Comparison of ENCODE assay signal across 19 mouse cellular contexts in the genomic region with DNA sequence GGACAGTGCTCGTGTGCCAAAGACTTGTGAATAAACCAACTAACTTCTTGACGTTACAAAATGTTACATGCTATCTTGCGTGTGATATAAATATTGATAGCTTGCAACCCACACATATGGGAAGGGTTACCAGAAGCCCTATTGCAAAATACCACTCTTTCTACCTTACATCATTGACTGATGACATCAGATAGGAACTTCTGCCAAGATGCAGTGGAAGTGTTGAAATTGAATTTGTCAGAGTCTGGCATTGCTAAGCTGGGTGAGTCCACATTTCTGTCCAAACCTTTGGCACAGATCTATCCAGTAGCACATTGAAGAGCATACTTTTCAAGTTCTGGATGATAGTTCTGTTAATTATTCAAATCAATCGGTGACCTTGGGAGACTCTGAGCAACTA. TPM values are rescaled to one million over a fixed set of nuclear protein-coding genes. Genes with fewer than 3 reads are reported as not detected.
DNase-seq lines count a peak whose midpoint lies in the region; ATAC-seq and TF ChIP-seq lines count a peak whose summit lies in the region.
"Had no signal": no experiment of that assay in that cellular context is flagged by ENCODE, and none has a peak within 500 bp of the region (broad histone marks: within the 10 kb centered on the region; RNA-seq: fewer than 3 reads in every experiment).

No protein-coding gene starts in this region.

- WGBS in lung, adult 2 months: 59% methylated on average over 4 of the region's 4 CpGs

- no peak overlapping the region for H3K4me3 ChIP-seq in lung, adult 2 months (replicated peaks; ENCODE audit: extremely low read depth, low read depth, low read length)
- H3K4me3 ChIP-seq: erythroblast, embryonic 14.5 days; layer of hippocampus, adult 2 months had no signal

- DNase-seq in adrenal gland, adult (ENCODE audit: inconsistent age in 2 of 2, low spot score in 1 of 2): peak; percentile 3 to 88
- DNase-seq in adrenal gland, postnatal 25 days: no peak
- peak; percentile 5 to 30 for DNase-seq in lung, adult 18-20 months
- DNase-seq in lung, adult 2 months: no peak
- DNase-seq in heart, postnatal 25 days (ENCODE audit: low spot score): peak; percentile 4
- no peak for DNase-seq in frontal cortex, adult 2 months (ENCODE audit: extremely low spot score in 1 of 2, low spot score in 1 of 2)
- DNase-seq: cerebellum, adult 18-20 months; embryo, embryonic 11 days; gastrocnemius, postnatal 10 days; kidney, adult 11 months had no signal

- no peaks in the 10 kb centered on the region for H3K4me1 ChIP-seq in lung, adult 2 months (ENCODE audit: control insufficient read depth, insufficient read depth, low read length)

- no peak for TF ChIP-seq POLR2A in lung, adult 2 months (IDR thresholded peaks at IDR 0.05; ENCODE audit: borderline replicate concordance, extremely low read depth, low read depth, low read length)

- no peak for TF ChIP-seq CTCF in lung, adult 2 months (IDR thresholded peaks at IDR 0.05; ENCODE audit: insufficient read depth, low read length)

- intact Hi-C loops in heart, postnatal 25 days (cut with DNase I): no loop called here

- no peak for ATAC-seq in activated CD4-positive, CD25-positive, alpha-beta regulatory T cell, adult 4 months
- ATAC-seq in CD4-positive, CD25-positive, alpha-beta regulatory T cell, adult 4 months: no peak

RNA-seq across cellular contexts. Expression of gene Epgn, which starts 9.4 kb away (rescaled TPM):
- total RNA-seq in adrenal gland, postnatal 25 days (2021): not detected in 2 replicates
- polyA plus RNA-seq in lung, adult 2 months (2012; rRNA removed): not detected in 2 replicates
- total RNA-seq in heart, postnatal 25 days (2021): under 1 TPM; 0.36 to 0.44 TPM
- polyA plus RNA-seq in activated CD4-positive, CD25-positive, alpha-beta regulatory T cell, adult 4 months (2017; shearing (Covaris generic)): not detected
- polyA plus RNA-seq in frontal cortex, adult 2 months (2012; rRNA removed): 0.04 and 0.08 TPM in 2 replicates
- polyA plus RNA-seq in CD4-positive, CD25-positive, alpha-beta regulatory T cell, adult 4 months (2017; shearing (Covaris generic)): not detected
- total RNA-seq: adrenal gland, postnatal 36 days; MEL had no signal
- polyA plus RNA-seq: erythroblast, embryonic 14.5 days; macrophage; stomach, embryonic 16.5 days had no signal

RNA-seq across cellular contexts. Expression of gene Ereg, which starts 37.8 kb away (rescaled TPM):
- total RNA-seq in adrenal gland, postnatal 25 days (2021): not detected in 2 replicates
- polyA plus RNA-seq in lung, adult 2 months (2012; rRNA removed): 0.02 and 1.2 TPM in 2 replicates
- under 1 TPM in 1 of 2 experiments, not detected in 1; 0.06 TPM for total RNA-seq in heart, postnatal 25 days (2021)
- polyA plus RNA-seq in activated CD4-positive, CD25-positive, alpha-beta regulatory T cell, adult 4 months (2017; shearing (Covaris generic)): not detected
- polyA plus RNA-seq in frontal cortex, adult 2 months (2012; rRNA removed): not detected in 2 replicates
- polyA plus RNA-seq in CD4-positive, CD25-positive, alpha-beta regulatory T cell, adult 4 months (2017; shearing (Covaris generic)): not detected
- total RNA-seq: adrenal gland, postnatal 36 days; layer of hippocampus, adult 2 months; left cerebral cortex, postnatal 36 days; MEL had no signal
- polyA plus RNA-seq: erythroblast, embryonic 14.5 days; macrophage had no signal

Comparison
In these comparisons a context has a peak if more than half of its experiments do, and no peak if none do; other contexts are left out.
1. DNase-seq: peak in adrenal gland, adult (2 of 2), lung, adult 18-20 months (2 of 2) and heart, postnatal 25 days (single experiment); none in adrenal gland, postnatal 25 days (single experiment), lung, adult 2 months (single experiment) and frontal cortex, adult 2 months (0 of 2).